Mouse (Mus musculus): ENCODE measurements around the gene Cmpk2. TPM values are rescaled to one million over a fixed set of nuclear protein-coding genes. Genes with fewer than 3 reads are reported as not detected.
A peak's percentile ranks its signal among the peaks of the same experiment; 100 is the strongest.
"Not testable (repeated sequence)": the region's sequence is repeated elsewhere in the genome, so short reads cannot be mapped to it uniquely, and the experiment has no call there.

Gene Cmpk2
- total RNA-seq (2017) = 15.5 and 20.9 TPM in 2 replicates

DNA sequence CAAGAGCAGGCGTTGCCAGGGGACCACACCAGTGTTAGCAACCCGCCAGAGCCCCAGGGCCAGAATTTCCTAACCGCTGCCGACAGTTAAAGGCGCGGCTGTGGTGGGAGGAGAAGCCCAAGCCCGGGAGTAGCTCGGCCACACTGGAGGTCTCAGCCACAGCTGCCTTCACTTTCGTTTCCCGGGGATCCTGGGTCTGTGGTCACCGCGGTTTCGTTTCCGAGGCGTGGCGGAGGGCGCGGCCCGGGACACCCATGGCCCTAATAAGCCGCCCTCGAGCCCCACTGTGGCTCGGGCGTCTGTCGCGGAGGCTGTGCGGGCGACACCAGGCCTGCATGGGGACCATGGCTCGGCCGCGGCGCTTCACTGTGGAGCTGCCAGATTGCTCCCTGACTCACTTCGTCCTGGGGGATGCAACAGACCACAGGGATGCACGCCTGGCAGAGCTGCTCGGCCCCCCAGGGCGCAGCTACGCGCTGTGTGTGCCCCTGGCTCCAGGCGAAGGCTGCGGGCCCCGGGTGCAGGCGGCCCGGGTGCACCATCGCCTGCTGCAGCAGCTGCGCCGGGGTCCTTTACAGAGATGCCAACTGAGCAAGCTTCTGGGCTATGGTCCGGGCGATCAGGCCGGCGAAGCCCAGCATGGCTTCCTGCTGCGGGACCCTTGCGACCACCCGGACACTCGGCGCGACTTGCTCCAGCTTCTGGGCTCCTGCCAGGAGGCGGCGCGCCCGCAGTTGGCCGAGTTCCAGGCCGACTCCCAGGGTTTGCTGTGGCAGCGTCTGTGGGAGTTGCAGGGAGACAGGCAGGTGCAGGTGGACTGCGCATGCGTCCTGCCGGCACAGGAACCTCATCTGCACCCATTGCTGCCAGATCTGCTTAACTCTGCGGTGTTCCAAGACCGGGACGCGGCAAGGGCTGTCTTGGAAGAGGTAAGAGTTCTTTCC, at the start of gene Cmpk2:
Gene Cmpk2 (plus strand): TSS at position 107 of the 944 bp plus-strand sequence.
- peak; percentile 92 to 93 for ATAC-seq (replicated peaks in 1 of 2; ENCODE audit: insufficient read depth in 1 of 2, low FRiP score in 2 of 2, low TSS enrichment in 1 of 2, low read depth in 1 of 2, poor library complexity in 2 of 2, severe bottlenecking in 2 of 2)

DNA sequence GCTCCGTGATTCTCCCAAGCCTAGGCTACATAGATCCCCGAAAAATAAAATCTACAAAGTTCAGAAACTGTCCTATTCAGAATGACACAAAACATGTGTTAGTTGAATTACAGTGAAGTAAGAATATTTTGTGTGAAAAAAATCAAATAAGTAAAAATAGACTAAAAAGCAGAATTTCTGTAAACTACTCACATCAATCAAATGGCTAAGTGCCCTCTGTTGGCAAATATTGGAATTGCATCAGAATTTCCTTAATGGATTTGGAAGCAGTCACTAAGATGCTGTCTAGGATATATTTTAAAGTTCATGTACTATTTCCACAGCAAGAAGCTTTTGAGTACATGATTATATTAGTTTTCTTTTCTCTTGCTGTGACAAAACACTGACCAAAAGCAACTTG, 44.2 kb upstream of the Cmpk2 start:
- ATAC-seq (replicated peaks in 1 of 2; ENCODE audit: insufficient read depth in 1 of 2, low FRiP score in 2 of 2, low TSS enrichment in 1 of 2, low read depth in 1 of 2, poor library complexity in 2 of 2, severe bottlenecking in 2 of 2) = no peak

DNA sequence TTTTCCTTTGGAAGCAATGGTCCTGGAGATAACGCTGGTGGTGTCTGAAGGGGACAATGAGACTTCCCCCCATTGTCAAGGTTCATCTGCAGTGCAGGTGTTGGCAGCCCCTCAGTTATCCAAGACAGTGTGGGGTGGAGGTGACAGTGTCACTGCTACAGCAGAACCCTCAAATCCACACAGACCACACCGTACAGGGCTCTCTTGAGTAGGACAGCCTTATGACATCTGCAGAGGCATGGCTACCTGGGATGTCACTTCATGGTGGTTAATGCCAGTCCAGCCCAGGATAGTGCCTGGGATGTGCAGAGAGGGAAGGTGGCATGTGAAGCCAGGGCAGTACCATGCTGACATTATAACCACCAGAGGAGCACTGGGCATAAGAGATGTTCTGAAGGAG, 40.2 kb upstream of the Cmpk2 start:
- ATAC-seq (replicated peaks in 1 of 2; ENCODE audit: insufficient read depth in 1 of 2, low FRiP score in 2 of 2, low TSS enrichment in 1 of 2, low read depth in 1 of 2, poor library complexity in 2 of 2, severe bottlenecking in 2 of 2) = not testable (repeated sequence)

DNA sequence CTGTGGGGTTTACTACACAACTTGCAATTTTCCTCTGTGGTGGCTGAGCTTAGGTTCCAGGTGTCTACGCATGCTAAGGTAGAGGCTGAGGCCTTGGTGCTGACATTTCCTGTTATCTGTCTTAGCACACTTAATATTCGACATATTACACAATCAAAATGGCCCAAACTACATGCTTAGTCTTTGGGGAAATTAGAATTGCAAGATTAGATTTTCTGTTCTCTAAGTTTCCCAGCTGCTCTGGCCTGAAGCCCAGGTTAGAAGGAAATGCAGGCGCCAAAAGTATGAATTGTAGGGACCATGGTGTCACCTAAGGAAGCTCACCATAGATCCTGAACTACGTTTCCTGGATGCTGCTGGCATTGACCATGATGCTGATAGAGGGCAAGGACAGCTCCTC, 32.7 kb upstream of the Cmpk2 start:
- ATAC-seq (replicated peaks in 1 of 2; ENCODE audit: insufficient read depth in 1 of 2, low FRiP score in 2 of 2, low TSS enrichment in 1 of 2, low read depth in 1 of 2, poor library complexity in 2 of 2, severe bottlenecking in 2 of 2) = no peak

DNA sequence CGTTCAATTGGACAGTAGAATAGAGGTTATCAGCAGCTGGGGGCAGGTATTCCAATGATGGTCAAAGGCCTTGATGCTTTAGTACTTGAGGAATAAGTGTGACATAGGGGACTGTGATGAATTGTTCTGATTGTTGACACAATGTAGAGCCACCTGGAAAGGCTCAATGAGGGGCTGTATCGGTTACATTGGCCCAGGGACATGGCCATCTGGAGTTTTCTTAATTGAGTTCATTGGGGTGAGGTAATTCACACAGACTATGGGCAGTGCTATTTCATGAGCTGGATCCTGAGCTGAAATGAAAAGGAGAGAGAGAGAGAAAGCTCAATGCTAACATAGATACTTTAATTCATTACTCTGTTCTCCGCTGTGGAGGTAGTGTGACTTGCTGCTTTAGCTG, 31.1 kb upstream of the Cmpk2 start:
- ATAC-seq (replicated peaks in 1 of 2; ENCODE audit: insufficient read depth in 1 of 2, low FRiP score in 2 of 2, low TSS enrichment in 1 of 2, low read depth in 1 of 2, poor library complexity in 2 of 2, severe bottlenecking in 2 of 2) = no peak

DNA sequence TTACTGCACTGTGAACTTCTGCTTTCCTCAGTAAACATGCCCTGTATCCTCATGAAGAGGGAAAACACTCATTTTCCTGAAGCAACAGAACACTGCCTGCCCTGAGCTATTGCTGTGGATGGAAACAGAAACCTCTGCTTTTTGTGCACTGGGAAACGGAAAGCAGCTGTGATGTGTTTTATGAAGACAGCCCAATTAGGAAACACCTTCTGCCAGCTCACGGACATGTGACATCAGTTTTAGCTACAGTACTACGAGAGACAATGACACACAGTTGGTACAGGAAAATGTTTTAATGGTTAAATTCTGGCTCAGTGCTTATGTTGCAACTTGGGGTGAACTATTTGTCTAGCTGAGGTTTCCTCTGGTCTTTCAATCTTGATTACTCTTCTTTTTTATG, 29.6 kb upstream of the Cmpk2 start:
- peak; percentile 74 to 79 for ATAC-seq (replicated peaks in 1 of 2; ENCODE audit: insufficient read depth in 1 of 2, low FRiP score in 2 of 2, low TSS enrichment in 1 of 2, low read depth in 1 of 2, poor library complexity in 2 of 2, severe bottlenecking in 2 of 2)

DNA sequence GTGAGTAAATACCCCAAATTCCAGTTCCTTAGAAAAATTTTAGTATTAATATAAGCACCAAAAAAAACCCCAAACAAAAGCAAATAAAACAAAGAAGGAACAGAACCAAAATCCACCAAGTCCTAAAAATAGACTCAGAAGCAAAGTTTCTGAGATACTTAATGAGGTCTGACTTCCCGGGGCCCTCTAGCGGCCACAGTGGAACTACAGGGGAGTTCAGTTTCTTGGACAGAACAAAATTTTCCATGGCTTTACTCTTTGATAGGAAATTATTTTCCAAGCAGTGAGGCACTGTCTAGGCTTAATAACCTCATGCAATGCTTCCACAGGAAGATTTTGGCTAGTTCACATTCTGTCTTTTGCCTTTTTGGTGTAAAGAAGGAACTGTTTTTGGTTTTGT, 24.9 kb upstream of the Cmpk2 start:
- ATAC-seq (replicated peaks in 1 of 2; ENCODE audit: insufficient read depth in 1 of 2, low FRiP score in 2 of 2, low TSS enrichment in 1 of 2, low read depth in 1 of 2, poor library complexity in 2 of 2, severe bottlenecking in 2 of 2) = peak; percentile 60 to 61; a peak in 3 of 4 replicates

DNA sequence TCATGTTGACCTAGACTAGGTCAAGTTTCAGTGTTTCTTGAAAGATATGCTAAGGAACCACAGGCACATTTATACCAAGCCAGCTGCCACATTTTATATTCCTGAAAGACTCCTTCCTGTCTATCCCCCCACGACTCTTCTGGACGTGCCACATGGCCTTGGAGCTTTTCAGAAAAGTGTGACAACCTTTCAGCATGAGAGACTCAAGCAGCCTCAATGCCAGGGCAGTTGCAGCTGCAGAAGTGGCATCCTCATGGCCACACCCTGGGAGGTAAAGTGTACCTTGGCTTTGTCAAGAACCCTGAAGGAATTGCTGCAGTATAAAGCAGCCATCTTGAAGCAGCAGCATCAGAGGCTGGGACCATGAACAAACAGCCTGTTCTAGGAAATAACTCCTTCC, 24.5 kb upstream of the Cmpk2 start:
- ATAC-seq (replicated peaks in 1 of 2; ENCODE audit: insufficient read depth in 1 of 2, low FRiP score in 2 of 2, low TSS enrichment in 1 of 2, low read depth in 1 of 2, poor library complexity in 2 of 2, severe bottlenecking in 2 of 2) = no peak

DNA sequence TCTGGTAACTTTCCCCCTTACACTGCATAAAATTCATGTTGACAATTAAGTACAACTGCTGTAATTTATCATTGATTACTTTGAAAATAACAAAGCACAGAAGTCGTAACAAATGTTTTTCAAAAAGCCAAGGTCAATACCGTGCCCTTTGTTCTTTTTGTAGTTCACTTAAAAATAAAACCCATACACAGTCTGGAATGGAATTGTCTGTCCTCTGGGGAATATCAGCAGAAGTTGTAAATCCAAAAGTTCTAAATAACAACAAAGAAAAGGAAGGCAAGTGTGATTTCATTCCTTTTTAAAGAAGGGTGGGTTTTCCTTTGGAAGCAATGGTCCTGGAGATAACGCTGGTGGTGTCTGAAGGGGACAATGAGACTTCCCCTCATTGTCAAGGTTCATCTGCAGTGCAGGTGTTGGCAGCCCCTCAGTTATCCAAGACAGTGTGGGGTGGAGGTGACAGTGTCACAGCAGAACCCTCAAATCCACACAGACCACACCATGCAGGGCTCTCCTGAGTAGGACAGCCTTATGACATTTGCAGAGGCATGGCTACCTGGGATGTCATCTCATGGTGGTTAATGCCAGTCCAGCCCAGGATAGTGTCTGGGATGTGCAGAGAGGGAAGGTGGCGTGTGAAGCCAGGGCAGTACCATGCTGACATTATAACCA, 22.5 kb upstream of the Cmpk2 start:
- no peak for ATAC-seq (replicated peaks in 1 of 2; ENCODE audit: insufficient read depth in 1 of 2, low FRiP score in 2 of 2, low TSS enrichment in 1 of 2, low read depth in 1 of 2, poor library complexity in 2 of 2, severe bottlenecking in 2 of 2)

DNA sequence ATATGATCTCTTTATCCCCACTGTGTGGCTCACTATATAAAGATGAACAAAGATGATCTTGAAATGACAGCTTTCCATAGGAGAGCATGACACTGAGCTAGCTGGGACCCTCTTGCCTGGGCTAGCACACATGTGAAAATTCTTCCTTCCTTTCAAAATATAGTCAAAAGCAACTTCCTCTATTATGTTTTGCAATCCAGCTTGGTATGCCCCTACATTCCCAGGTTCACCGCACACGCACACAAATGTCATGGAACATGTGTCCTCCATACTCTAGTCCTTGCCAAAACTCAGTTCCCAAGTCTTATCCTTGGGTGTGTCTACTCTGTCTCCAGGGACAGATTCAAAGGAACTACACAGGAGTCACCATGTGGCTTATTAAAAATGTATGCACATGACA, 19.5 kb upstream of the Cmpk2 start:
- ATAC-seq (replicated peaks in 1 of 2; ENCODE audit: insufficient read depth in 1 of 2, low FRiP score in 2 of 2, low TSS enrichment in 1 of 2, low read depth in 1 of 2, poor library complexity in 2 of 2, severe bottlenecking in 2 of 2) = peak in 1 of 2 experiments; percentile 31; a peak in 1 of 4 replicates

DNA sequence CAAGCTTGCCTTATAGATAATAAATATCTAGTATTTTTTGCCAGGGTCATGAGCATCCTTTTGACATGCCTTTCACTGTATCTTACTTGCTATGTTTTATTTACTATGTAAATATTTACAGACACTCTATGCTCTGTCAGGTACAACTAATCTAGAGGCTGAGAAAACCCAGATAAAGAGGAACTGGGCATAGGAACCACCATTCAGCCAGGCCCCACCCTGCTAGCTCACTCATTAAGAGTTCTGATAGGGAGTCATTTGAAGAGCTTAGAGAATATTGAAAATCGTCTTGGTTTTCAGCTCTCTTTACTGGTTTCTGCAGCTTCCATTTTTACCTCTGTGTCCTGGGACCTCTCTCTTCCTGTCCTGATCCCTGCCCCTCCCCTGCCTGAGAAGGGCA, 17.9 kb upstream of the Cmpk2 start:
- ATAC-seq (replicated peaks in 1 of 2; ENCODE audit: insufficient read depth in 1 of 2, low FRiP score in 2 of 2, low TSS enrichment in 1 of 2, low read depth in 1 of 2, poor library complexity in 2 of 2, severe bottlenecking in 2 of 2) = no peak

DNA sequence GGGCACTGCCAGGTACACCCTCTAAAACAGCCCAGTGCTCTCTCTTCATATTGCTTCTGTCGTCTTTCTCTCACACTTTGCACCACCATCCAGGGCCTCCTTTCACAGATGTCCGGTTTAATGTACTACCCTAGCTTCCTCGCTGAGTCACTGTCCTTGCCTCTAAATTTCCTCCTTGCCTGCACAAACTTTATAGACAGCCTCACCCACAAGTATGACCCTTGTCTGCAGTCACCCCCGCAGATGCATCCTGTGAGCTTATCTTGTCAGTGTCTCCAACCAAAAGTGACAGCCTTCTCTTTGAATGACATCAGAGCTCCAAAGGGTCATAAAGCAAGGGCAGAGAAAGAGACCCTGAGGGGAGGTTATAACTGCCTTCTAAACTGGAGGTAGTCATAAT, 16.1 kb upstream of the Cmpk2 start:
- ATAC-seq (replicated peaks in 1 of 2; ENCODE audit: insufficient read depth in 1 of 2, low FRiP score in 2 of 2, low TSS enrichment in 1 of 2, low read depth in 1 of 2, poor library complexity in 2 of 2, severe bottlenecking in 2 of 2) = no peak

DNA sequence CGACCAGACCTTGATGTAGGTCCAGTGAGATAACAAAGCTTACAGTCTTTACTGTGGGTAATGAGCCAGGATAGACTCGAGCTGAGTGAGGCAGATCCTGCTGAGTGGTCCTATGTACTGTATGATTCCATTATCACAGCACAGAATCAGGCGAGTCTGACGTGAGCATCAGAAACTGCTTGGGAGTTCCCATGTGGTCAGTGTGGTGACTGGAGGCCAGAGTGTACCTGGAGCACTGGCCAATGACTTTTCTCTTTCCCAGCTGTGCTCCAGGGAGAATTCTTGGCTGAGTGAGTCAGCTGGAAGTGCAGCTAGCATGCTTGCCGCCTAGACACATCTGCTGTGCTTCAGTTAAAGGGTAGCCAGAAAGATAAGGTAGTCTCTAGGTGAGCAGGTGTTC, 14.3 kb upstream of the Cmpk2 start:
- no peak for ATAC-seq (replicated peaks in 1 of 2; ENCODE audit: insufficient read depth in 1 of 2, low FRiP score in 2 of 2, low TSS enrichment in 1 of 2, low read depth in 1 of 2, poor library complexity in 2 of 2, severe bottlenecking in 2 of 2)

DNA sequence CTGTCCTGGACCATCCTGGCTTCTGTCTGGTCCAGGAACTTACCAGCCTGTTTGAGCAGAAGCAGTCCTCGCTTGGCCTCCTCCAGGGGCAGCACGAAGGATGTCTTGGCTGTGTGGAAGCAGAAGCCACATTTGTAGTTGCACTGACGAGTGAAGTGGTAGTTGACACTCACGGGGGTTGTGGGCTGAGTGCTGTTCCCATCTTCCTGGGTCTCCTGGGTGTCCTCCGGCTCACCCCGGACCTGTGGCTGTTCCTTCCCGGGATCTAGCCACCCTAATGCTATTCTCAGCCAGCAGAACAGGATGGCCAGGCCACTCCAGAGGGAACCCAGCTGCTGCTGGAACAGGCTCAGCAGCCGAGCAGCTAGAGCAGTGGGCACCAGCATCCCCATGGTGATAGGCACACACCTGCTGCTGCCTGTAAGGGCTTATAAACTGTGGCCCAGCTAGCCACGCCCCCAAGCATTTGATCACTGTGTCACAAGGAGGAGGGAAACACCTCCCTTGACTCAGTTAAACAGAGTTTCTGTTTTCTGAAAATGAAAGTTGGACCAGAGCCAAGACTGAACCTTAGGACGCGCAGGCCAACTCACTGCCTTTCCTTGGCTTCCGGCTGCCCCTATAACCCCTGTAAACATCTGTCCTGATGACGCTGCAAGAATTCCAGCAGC, 12.8 kb upstream of the Cmpk2 start, which contains the start of gene Rsad2:
Gene Rsad2 (minus strand): TSS at position 425 of the 671 bp plus-strand sequence.
- peak; percentile 85 to 89 for ATAC-seq (replicated peaks in 1 of 2; ENCODE audit: insufficient read depth in 1 of 2, low FRiP score in 2 of 2, low TSS enrichment in 1 of 2, low read depth in 1 of 2, poor library complexity in 2 of 2, severe bottlenecking in 2 of 2)

DNA sequence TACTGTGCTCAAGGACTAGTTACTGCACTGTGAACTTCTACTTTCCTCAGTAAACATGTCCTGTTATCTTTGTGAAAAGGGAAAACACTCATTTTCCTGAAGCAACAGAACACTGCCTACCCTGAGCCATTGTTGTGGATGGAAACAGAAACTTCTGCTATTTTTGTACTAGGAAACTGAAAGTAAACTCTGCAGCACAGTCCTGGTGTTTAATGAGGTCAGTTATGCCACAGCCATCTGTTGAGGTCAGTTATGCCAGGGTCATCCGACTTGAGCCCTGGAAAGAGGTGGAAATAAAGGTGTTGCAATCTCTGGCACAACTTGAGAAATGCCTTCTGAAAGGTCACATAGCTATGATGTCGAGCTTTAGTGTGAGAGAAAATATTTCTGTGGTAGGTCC, 8.9 kb upstream of the Cmpk2 start:
- peak; percentile 65 to 78 for ATAC-seq (replicated peaks in 1 of 2; ENCODE audit: insufficient read depth in 1 of 2, low FRiP score in 2 of 2, low TSS enrichment in 1 of 2, low read depth in 1 of 2, poor library complexity in 2 of 2, severe bottlenecking in 2 of 2)

DNA sequence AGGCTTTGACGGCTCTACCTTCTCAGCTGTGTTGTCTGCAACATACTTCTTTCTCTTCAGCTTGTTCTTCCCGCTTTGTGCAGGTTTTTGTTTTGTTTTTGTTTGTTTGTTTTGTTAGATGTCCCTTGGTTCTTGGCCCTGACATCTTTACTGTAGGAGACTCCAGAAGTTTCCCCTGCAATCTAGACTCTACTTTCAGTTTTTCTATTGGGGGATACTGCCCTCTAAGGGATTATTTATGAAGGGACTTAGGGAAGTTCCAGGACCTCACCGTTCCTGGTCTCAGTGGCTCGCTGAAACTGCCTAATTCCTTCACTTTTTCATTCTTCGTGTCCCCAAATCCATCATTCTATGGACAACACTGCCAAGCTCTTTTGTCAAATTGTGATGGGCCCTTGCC, 3.4 kb upstream of the Cmpk2 start:
- ATAC-seq (replicated peaks in 1 of 2; ENCODE audit: insufficient read depth in 1 of 2, low FRiP score in 2 of 2, low TSS enrichment in 1 of 2, low read depth in 1 of 2, poor library complexity in 2 of 2, severe bottlenecking in 2 of 2) = no peak

DNA sequence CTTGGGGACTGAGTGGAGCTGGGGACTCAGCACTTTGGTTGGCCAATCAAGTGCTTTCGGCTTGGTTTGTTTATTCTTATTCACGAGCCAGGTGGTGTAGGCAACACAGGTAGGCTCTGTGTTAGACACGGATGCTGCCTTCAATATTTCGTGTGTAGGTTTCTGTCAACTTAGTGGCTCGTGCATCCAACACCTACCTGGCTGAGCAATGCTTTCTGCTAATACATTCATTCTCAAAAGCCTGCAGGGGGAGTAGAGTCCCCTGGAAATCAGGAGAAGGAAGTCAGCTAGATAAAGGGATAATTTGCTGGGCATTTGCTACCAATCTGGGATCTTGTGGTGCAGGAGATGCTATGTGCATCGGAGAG, 1.0 kb downstream of the Cmpk2 start:
- no peak for ATAC-seq (replicated peaks in 1 of 2; ENCODE audit: insufficient read depth in 1 of 2, low FRiP score in 2 of 2, low TSS enrichment in 1 of 2, low read depth in 1 of 2, poor library complexity in 2 of 2, severe bottlenecking in 2 of 2)

DNA sequence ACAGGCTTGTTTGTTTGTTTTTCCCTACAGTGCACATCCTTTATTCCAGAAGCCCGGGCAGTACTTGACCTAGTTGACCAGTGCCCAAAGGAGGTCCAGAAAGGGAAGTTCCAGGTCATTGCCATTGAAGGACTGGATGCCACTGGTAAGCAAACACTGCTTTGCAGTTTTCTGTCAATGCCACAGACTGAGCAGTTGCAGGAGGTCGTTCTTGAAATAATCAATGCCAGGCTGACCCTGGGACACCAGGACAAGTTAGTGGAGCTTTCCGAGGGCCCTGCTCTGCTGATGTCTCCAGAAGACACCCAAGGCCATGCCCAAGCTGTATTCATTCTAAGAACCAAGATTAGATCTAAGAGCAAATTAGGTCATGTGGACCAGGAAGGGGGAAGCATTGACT, 2.4 kb downstream of the Cmpk2 start:
- ATAC-seq (replicated peaks in 1 of 2; ENCODE audit: insufficient read depth in 1 of 2, low FRiP score in 2 of 2, low TSS enrichment in 1 of 2, low read depth in 1 of 2, poor library complexity in 2 of 2, severe bottlenecking in 2 of 2) = no peak

All from hematopoietic stem cell, adult 5-6 weeks (primary cell).